Mouse (Mus musculus) CD4-positive, CD25-positive, alpha-beta regulatory T cell, adult 2 months (primary cell): ENCODE measurements around the gene Mkrn3.

Experiments used
- DNase-seq: peaks from one replicate; pipeline ENCODE4 v3.0.0-alpha.2; 2012; ENCODE audit warnings: low read depth, low spot score

Gene Mkrn3

DNA sequence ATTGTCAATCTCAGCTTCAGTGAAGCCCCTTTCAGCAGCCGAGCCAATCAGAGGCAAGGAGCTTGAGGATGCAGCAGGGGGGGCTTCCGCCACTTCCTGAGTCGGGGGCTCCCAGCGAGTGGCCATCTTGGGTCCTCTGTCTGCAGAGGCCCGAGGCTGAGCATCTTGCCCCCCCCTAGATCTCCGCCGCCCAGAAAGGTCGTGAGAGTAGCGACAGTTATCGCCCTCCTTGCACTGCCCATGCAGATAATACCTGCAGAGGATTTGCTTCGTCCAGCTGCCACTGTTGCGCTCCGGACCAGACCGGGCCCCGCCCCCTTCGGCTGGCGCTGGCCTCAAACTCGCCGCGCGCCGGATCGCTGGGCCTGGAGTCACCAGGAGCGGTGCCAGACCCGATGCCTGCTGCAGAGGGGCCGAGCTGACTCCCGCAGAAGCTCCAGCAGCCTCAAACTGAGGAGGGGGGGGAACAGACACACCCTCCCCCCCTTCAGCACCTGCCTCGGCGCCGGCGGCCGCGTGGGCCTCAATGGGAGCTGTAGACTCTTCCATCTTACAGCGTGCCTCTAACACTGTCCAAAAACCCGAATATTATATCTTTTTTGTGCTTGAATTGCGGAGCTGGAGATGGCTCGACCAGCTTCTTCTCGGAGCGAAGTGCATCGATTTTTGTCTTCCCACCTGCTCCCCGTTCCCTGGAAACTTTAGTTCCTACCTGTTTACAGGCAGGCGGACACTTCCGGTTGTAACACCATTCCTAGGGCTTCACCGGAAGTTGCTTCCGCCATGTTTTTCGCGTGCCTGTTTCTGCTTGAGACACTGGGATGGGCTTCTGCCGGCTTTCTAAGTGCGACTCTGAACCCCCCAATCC, at the start of gene Mkrn3:
Mkrn3 (minus strand) TSS at position 647 of the 868 bp plus-strand sequence.
- peak; percentile 48 for DNase-seq

DNA sequence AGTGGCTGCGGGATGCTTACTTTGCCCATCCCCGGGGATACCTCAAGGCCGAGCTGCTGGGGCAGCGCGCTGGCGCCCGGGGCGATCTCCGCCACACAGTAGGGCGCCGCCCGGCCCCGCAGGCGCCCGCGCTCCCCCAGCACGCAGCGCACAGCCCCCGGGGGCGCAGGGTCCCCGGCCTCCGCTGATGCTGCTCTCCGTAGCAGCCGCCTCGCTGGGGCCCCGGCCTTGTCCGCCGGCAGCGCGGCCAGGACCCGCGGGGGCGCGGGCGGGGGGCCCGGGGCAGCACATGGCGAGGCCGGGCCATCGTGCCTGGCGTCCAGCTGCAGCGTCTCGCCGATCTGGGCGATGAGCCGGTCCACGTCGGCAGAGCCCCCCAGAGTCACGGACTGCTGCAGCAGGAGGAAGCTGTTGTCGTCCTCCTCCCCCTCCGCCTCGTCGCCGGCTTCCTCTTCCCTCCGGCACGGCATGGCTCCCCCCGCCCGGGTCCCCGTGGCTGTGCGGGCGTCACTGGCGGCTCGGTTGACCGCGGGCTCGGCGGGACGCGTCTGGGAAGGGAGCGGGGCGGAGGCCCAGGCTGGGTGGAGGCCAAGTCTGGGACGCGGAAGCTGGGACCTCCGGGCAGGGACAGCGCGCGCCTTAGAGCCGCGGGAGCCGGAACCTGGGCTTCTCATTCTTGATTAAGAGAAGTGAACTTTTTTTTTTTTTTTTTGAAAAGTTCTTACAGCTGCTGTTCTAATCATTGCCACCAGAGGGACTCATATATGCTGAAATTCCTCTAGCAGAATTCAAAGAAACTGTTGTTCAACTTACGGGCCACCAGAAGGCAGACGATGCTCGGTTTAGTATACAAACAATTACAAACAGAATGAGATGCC, 44.2 kb upstream of the Mkrn3 start, which contains the start of gene Peg12:
Peg12 (minus strand) TSS at position 633 of the 878 bp plus-strand sequence.
- peak; percentile 2 for DNase-seq

DNA sequence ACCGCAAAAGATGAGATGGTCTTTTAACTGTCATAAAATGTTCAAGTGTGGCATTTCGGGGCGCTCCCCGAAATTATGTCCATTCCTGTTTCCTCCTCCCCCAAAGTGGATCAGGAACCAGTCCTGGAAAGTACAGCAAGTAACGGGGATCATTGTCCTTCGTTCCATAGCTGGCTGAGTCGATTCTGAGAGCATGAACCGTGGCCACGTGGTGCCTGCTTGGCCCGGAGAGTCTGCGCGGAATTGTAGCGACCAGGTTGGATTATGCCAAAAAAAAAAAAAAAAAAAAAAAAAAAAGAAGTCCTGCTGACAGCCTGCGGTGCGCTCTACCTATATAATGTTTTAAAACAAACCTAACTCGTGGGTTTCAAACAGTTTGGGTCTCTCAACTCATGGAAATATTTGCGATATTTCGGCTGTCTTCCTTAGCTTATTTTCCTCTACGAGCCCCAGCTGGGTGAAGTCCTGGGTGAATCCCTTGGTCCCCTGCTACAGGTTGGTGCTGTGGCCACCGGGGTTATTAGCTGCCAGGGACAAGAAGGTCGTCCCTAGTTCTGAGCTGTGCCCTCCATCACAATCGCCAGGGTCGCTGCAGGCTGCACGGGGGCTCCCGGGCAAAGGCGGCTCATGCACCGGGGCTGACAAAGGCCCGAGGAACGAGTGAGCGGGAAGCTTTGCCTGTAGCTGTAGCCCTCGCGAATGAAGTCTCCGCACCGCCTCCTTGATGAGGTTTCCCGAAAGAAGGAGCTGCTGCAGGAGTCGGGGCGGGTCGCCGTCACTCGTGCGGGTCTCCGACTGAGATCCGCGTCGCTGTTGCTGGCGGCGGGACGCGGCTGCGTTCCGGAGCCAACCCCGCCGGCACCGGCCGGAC, 43.3 kb upstream of the Mkrn3 start:
- DNase-seq = no peak

DNA sequence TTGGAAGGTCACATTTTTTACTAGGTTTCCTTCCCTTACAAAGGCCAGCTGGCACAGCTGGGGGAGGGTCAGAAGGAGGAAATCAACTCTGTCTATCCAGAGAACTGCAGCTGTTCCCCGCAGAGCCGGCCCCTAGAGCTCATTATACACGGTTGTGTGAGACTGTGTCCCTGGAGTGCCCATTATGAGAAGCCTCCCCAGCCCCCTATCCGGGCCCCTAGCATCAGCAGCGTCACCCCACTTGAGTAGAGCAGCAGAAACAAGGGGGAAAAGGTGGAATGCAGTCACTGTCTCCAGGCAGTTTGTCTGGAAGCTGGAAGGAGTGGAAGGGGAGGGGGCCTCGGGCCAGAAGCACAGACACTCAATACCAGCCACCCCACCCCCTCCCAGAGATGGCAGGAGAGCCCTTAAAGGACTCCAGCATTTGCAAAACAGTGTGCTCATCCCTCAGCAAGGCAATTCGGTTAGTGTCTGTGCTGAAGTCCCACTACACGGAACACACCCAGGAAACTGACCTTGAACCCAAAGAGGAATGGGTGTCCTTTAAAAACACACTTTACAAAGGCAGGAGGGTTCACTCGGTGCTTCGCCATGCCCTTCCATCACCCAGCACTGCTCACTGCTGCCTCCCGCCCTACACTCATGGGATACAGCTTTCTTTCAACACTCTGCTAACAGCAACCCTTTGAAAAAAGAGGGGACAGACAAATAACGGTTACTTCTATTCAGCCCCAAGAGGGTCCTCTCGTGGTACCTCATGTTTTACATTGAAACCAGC, 42.5 kb upstream of the Mkrn3 start:
- DNase-seq = no peak

DNA sequence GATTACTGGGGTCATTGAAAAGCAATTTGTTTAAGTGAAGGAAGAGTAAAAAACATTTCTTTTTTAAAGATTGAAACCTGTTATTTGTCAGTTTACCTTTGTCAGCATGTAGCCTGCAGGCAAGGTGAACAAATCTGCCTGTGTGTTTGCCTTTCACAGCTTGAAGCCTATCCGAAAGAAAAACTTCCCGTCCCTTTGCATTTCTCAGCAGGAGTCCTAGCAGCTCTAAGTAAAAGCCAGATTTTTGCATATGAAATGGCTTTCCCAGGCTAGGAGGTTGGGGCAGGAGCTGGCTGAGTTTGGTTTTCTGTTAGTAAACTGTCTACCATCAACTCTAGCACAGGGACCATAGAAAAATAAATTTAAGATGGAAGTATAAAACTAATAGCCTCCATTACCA, 32.4 kb upstream of the Mkrn3 start:
- no peak for DNase-seq

DNA sequence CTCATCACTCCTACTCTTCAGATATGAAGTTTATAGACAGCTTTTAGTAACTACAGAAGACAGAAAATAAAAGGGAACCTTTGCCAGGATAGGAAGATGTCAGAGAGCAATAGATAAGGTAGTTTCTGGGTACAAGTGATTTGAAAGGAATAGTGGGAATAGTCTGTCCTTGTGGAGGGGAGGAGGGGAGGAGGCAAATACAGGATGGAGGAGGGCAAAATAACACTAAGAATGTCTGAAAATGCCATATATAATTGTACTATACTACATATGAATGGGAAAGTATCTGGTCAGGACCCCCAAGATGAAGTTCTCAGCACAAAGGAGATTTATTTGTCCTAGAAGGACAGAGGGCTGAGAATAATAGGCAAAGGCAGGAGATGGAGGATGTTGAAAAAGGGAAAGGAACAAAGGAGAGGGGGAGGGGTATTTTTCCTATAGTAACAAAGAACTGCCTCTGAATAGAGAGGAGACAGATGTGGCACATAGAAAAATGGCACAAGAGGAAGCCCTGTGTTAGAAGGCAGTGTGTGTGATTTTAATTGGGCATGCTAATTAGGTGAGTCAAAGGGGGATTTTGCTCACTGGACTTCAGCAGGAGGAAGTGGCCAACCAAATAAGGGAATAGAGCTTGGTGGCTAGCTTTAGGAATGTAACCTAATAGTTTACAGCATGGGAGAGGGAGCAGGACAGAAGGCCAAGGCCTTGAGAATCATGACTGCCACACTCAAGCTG, 25.7 kb upstream of the Mkrn3 start:
- no peak for DNase-seq

DNA sequence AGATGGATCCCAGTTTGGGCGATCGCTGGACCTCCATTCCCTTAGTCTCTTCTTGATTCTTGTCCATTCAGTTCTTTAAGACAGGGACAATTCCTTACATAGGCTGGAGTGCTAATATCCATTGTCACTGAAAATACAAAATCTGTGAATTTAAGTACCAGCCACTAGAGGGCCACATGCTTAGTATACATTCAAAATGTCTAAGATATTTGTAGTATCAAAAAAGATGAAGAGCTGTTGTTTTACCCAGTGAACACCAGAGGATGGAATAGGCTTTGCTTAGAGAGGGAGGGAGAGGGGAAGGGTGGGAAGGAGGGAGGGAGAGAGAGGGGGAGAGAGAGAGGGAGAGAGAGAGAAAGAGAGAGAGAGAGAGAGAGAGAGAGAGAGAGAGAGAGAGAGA, 16.5 kb upstream of the Mkrn3 start:
- DNase-seq = no peak

DNA sequence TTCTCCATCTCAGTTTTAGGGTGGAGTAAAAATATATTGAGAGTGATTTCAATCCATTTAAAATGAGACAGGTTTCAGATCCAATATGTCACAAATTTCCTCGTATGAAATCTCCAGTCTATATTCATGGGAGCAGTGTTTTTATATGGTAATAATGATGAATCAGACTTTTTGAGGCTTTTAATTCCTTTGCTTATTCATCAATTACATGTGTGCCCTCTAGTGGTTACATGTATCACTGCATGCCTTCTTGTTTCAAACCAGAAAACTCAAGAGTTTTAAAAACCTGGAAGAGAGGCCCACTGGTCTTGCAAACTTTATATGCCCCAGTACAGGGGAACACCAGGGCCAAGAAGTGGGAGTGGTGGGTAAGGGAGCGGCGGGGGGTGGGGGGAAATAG, 13.3 kb upstream of the Mkrn3 start:
- peak; percentile 1 for DNase-seq

DNA sequence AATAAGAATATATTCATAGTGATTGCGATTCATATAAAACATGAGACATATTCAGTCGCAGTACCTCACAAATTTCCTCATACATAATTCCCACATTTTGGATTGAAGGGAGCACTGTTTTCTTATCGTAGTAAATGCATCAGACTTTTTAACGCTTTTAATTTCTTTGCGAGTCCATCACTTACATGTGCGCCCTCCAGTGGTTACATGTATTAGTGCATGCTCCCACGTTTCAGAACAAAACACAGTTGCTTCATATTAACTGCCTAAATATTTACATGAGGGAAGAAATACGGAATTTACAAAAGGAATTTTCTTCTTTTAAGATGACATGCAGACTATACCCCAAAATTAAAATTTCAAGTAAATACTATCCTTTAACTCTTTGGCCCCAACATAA, 8.4 kb upstream of the Mkrn3 start:
- peak; percentile 3 for DNase-seq

DNA sequence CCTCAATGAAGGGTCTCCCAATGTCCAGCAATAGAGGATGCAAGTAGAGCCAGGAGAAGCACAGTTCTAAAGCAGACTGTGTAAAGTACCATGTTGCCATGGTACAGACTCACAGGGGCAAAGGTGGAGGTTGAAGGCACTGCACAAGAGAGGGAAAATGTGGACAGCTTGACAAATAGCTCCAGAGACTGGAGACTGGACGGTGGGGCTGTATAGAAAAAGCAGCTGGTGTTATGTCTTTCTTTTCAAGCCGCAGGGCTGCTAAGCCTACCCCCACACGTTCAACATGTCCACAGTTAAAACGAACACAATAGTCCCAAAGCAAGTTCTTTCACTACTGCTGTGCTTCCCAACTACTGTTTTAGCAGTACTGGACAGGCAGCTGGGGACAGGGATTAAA, 3.3 kb upstream of the Mkrn3 start:
- DNase-seq = no peak

DNA sequence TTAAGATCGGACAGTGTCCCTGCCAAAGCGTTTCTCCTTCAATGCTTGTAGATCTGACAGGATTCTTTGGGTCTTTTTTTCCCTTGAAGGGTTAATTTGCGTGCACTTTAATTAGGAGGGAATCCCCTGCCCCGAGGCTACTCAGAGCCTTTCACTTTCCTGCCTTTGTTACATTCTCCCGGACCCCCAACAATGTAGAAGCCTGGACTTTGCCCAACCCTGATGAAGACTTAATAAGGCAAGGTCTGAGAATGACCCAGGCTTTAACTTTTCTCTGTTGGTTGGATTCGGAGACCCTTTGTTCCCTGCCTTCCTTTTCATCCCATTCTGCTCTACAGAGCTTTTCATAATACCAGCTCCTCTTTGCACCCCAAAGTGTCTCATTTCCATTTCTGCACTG, 627 bp upstream of the Mkrn3 start:
- DNase-seq = no peak

DNA sequence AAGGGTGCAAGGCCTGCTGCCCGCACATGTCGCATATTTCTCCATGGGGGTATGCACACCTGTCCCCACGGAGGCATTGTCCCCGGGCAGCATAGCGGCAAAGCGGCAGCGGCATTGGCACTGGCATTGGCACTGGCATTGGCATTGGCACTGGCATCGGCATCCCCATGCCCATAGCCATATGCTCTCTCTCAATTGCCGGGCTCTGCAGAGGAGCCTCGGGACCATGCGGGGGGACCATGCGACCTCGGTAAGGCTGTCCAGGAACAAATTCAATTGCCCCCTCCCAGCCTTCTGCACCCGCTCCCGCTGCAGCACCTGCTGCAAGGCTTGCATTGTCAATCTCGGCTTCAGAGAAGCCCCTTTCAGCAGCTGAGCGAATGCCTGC, 840 bp downstream of the Mkrn3 start:
- peak; percentile 0 for DNase-seq

DNA sequence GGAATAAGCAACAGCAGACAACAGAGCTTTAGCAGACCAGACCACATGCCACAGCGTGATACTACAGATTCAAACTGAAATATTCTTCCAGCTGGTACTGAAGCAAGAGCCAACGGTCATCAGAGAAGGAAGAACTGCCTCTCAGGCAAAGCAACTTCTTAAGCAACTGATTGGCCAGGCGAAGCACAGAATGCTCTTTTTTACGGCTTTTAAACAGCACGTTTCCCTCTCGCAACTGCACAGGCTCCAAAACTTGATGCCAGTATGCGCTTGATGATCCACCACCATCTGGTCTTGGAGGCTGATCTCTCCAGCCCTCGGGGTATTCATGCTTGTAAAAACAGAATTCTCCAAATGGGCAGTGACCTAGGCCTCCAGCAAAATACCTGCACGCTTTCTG, 1.6 kb downstream of the Mkrn3 start:
- DNase-seq = no peak

DNA sequence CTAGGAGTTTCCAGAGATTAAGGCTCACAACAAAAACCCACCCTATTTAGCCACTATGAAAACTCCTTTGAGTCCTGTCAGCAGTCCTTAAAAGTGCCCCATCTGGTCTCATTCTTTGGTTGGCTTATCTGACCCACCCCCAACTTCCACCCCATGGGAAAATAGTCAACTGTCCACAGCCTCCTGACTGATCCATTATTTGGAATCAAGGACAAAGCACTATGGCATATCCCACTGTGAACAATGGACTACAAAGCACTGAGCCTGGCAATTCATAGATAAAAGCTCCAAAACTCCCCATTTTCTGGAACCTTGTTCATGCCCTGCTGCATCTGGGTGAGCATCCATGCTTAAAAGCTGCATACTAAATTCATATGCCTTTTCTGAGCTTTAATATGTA, 3.8 kb downstream of the Mkrn3 start:
- DNase-seq = no peak

DNA sequence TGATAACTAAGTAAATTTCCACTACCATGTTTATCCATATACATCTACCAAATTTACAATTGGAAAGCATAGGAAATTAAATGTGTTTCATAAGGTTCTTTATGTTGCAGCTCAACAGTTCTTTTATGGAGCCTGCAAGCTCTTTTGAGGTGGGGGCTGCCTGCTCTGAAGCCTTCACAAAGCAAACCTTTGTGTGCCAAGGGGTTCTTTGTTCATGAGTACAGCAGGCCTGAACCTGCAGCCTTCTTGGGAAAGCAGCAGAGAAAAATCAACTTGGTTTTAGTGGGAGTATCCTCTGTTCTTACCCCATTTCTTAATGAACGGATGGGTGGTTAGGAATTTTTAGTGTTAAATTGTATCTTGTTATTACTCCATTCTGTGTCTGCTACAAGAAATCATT, 4.7 kb downstream of the Mkrn3 start:
- no peak for DNase-seq

DNA sequence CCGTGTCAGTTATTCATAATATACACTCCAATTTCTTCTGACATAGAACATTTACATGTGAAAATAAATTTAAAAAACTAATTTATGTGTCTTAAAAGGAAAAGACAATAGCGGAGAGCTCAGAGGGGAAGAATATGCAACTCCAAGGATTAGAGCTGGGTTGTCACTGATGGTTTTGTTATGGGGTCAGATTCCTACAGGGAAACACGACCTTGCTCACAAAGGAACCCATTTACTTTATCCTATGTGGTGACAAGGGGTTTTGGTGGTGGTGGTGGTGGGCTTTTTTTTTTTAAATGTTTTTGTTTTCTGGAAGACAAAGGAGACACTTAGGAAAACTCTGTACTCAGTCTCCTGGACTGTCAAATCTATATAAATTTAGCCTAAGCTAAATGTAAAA, 12.1 kb downstream of the Mkrn3 start:
- no peak for DNase-seq

DNA sequence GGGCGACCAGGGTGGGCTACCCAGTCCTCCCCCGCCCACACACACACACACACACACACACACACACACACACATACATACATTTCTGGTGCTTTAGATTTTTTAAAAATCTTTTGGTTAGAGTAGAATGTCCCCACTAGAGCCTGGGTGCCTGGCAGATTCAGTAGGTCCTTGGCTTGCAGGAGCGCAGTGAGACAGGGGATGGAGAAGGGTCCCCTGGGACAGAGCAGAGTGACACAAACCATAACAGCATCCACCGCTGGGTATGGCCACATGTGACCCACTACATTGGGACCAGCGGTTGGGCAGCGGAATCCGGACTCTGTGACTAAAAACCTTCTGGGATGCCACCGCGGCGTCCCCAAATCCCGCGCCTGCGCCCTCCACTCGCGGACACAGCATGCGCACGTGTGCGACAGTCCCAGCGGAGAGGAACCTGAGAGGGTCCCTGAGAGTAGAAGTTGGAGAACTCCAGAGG, 13.3 kb downstream of the Mkrn3 start:
- DNase-seq = no peak

DNA sequence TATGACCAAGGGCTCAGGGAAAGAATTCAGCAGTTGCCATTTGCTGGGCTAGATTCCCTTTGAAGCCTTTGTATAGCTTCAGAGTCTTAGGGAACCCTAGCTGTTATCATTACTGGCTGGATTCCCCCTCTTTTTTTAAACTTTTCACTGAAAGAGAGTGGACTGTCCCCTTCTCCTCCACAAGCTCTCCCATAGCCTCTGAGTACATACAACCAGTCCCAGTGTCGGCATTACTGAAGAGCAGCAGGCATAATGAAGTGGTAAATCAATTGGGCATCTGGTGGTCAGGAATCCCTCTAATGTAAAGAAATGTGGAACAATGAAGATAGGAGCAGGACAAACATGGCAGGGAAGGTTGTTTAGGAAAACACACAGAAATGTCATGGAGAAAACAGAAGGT, 27.7 kb downstream of the Mkrn3 start:
- no peak for DNase-seq

DNA sequence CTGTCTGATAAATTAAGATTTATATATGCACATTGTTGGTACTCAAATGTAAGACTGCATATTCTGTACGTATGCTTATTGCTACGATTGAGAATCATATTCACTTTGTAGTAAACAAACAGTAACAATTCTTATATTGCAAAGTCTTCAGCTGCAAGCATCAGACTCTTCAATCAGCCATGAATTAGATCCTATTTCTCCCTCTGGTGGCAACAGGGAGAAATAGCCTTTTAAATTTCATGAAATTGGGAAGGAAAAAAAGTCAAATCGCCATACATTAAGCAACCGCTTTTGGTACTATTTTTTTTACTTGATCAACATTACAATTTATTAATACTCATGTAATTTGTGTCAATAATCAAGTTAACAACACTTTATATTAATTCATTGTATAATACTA, 31.6 kb downstream of the Mkrn3 start:
- no peak for DNase-seq

DNA sequence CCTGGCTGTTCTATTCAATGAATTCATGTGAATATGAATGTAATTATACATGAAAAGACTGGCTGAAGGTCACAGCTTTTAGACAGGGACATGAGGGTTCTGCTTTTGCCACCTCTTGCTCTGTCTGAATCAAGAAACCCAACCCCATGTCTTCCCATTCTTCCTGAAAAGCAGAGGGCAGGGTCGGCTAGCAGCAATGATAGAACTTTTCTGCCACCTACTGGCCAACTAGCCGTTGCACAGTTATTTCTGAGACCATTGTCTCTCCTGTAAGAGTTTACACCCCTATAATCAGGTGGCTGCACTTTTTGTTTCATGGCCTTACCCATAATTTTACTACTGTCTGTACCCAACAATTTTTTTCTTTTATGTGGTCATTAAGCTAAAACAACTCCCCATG, 37.5 kb downstream of the Mkrn3 start:
- peak; percentile 1 for DNase-seq
